Mouse (Mus musculus) thymus, postnatal 36 days (tissue): ENCODE data around the gene Msantd1.
"Not testable (repeated sequence)": the region's sequence is repeated elsewhere in the genome, so short reads cannot be mapped to it uniquely, and the experiment has no call there.

Source experiments
- DNase-seq, 2 experiments: peaks; one replicate each; pipeline ENCODE4 v3.0.0; 2022; ENCODE audit warnings: mixed read lengths in 2 of 2

The Msantd1 gene

GRCm38 (mm10) chr5:34907910-34908725, at the start of gene Msantd1:
Msantd1 (plus strand) TSS chr5:34908012.
- DNase-seq, result peak; percentile 56 to 74

DNA sequence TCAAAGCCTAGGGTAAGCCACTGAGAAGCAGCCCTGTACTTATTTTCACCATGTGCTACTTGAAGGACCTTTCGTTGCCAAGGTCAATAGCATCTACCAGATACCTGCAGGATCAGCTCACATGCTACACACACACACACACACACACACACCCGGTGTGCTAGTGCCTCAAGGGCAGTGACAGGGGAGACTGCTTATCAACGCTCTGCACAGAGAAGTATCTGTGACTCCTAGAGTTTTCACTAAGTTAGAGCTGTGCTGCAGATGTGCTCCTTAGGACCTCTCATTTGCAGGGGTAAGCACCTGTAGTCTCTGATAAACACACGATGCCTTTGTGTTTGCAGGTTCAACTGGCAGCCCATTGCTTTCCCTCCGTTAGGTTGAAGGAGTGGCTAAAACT, 42.4 kb upstream of the Msantd1 start:
- no peak for DNase-seq

- DNase-seq, result not testable (repeated sequence)
These were observed 27.5 kb upstream of the Msantd1 start for GRCm38 (mm10) chr5:34880307-34880706.

- no peak for DNase-seq
These were observed 26.8 kb upstream of the Msantd1 start for GRCm38 (mm10) chr5:34881023-34881422.

- DNase-seq, result no peak
These were observed 22.6 kb upstream of the Msantd1 start for GRCm38 (mm10) chr5:34885250-34885649.

- no peak for DNase-seq
These were observed 18.6 kb upstream of the Msantd1 start for GRCm38 (mm10) chr5:34889252-34889651.

- no peak for DNase-seq
These were observed 10.9 kb upstream of the Msantd1 start for GRCm38 (mm10) chr5:34896697-34897453.

GRCm38 (mm10) chr5:34899787-34900469, 7.9 kb upstream of the Msantd1 start:
- DNase-seq, result no peak

DNA sequence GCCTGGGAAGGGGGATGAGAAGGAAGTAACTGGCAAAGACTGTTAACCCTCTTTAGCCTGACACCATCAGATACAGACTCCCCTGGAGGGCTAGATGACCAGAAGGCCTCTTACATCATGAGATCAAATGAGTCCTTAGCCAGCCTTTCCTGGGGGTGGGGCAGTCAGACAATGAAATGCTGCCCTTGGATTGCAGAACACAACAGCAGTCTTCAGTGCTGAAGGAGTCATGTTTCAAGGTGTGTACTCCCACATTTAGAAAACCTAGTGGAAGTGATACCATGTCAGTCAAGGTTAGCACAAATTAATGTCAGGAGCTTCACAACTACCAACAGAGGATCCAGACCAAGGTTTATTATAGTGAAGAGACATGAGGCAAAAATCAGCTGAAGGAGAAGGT, 5.4 kb upstream of the Msantd1 start:
- DNase-seq, result no peak

- DNase-seq, result no peak
These were observed 4.9 kb upstream of the Msantd1 start for GRCm38 (mm10) chr5:34902811-34903385.

DNA sequence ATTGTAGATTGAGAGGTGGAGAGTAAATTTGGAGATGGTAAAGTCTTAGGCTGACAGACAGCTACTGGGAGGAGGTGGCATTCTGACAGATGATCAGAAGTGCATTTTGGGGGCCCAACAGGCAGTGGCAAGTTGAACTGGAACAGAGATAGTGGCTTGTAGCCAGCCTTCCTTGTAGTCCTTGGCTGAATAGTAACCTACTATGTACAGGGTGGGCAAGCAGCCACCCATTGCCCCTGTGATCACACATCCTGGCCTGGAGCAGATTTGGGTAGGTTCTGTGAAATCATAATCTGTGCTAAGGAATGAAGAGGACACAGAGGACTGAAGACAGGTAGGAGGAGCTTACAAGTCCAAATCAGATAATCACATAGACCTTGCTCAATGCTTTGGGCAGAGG, 3.4 kb upstream of the Msantd1 start:
- DNase-seq, result no peak

GRCm38 (mm10) chr5:34907230-34907629, 582 bp upstream of the Msantd1 start:
- no peak for DNase-seq

- peak in 1 of 2 experiments; percentile 72 for DNase-seq
These were observed 1.2 kb downstream of the Msantd1 start for GRCm38 (mm10) chr5:34908726-34909633.

GRCm38 (mm10) chr5:34909634-34910503, 2.1 kb downstream of the Msantd1 start:
- DNase-seq, result no peak

GRCm38 (mm10) chr5:34910504-34910815, 2.6 kb downstream of the Msantd1 start:
- no peak for DNase-seq

DNA sequence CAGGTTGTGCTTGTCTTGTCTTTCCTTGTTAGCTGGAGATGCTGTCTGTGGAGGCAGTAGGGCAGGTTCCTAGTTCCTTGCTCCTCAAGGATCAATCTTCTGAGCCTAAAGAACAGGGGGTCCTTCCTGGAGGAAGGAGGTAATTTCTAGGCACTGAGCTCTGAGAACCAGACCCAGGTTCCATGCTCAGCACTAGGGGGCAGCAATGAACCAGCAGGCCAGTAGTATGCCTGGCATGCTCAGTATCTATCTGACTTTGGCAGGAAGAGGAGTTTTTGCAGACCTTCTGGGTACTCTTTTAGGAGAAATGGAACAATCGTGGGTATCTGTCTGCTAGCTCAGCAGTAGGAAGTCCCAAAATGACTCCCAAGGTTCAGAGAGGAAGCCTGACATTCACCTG, 8.0 kb downstream of the Msantd1 start:
- DNase-seq, result peak; percentile 70 to 72

DNA sequence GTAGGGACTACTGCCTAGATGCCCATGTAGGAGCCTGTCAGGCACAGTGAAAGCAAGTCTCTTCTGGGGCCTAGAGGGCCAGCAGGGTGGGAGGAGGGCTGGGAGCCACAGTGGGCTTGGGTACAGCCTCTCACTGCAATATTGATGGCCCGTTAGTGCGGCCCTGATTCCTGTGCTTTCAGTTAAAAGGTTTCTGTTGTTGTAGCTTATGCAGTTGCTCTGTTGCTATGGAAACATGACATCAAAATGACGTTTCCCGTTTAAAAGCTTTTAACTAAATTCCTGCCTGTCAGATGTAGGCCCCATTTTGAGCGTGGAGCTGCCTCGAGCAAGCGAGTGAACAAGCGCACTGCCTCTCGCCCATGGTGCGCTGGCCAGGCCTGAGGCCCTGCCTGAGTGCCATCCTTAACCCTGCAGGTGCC, 9.4 kb downstream of the Msantd1 start:
- DNase-seq, result no peak

- DNase-seq, result no peak
These were observed 11.0 kb downstream of the Msantd1 start for GRCm38 (mm10) chr5:34918785-34919184.

DNA sequence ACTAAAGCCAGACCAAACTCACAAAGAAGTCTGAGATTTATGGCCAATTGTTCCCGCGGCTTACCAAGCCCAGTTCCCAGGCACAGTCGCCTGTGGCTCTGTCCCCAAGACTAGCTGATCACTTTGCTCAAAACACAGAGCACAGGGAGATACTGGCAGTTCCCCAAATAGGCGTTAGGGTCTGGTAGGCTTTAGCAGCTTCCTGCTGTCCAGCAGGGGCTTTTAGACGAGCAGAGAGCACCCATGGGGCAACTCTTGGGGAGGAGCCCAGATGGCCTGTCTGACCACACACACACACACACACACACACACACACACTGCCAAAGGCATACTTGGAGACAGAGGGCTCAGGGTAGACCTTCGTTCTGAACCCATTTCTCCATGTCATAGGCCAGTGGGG, 14.7 kb downstream of the Msantd1 start:
- no peak for DNase-seq

GRCm38 (mm10) chr5:34923920-34924319, 16.1 kb downstream of the Msantd1 start:
- no peak for DNase-seq

GRCm38 (mm10) chr5:34924519-34924918, 16.7 kb downstream of the Msantd1 start:
- DNase-seq, result no peak
